Mouse (Mus musculus): ENCODE measurements at regions not wholly inside any gene's neighbourhood (a gene's known extent, or its start where the extent isn't known, plus 50 kb on each side); places are given as distances from the start of the nearest gene placed in this dataset.

- no peak for ATAC-seq (ENCODE audit: low FRiP score)
- Histone ChIP-seq H3K9ac (no peak overlapping the region), H3K4me1 (peaks cover 6% of the 10 kb centered on the region), H3K4me2 (replicated peaks) (no peak overlapping the region), H3K9me3 (replicated peaks) (no peaks in the 10 kb centered on the region), H3K4me3 (no peak overlapping the region), H3K27me3 (no peaks in the 10 kb centered on the region), H3K27ac (no peak overlapping the region), H3K36me3 (no peaks in the 10 kb centered on the region)
- WGBS = 79% methylated on average over 4 of the region's 4 CpGs
These were observed 52.7 kb upstream of the Cnksr3 start for GRCm38 (mm10) chr10:7264721-7265120.

Measured in hindbrain, embryonic 12.5 days (tissue).